Mouse (Mus musculus) stomach, embryonic 15.5 days (tissue): ENCODE data around the gene Glud1. TPM values are rescaled to one million over a fixed set of nuclear protein-coding genes. Genes with fewer than 3 reads are reported as not detected.

Source experiments
- polyA plus RNA-seq: library from polyadenylated mRNA; unstranded; fragments of >200 nt; fragmentation: Nextera tagmentation; extraction: Ambion mirVana; gene quantifications from 2 replicates; pipeline ENCODE4 v1.2.1, GENCODE M21; 2015

Glud1 gene
- polyA plus RNA-seq, 1 experiment from 2014 or later, result 86.0 TPM

Other genes with a start within 250 kb of the Glud1 start
- 27.8 and 40.7 TPM in 2 replicates for gene Anxa8, start 224.7 kb upstream of the Glud1 start, polyA plus RNA-seq
- not detected in 2 replicates for gene A630023A22Rik, start 208.0 kb upstream of the Glud1 start, polyA plus RNA-seq
- gene Npy4r, start 158.2 kb upstream of the Glud1 start, polyA plus RNA-seq, result 0.13 and 0.34 TPM in 2 replicates
- gene Gprin2, start 109.1 kb upstream of the Glud1 start, polyA plus RNA-seq, result 0.40 and 0.60 TPM in 2 replicates
- gene Syt15, start 91.1 kb upstream of the Glud1 start, polyA plus RNA-seq, result 0.92 and 0.93 TPM in 2 replicates
- gene Shld2, start 234 bp upstream of the Glud1 start, polyA plus RNA-seq, result 7.7 and 9.6 TPM in 2 replicates
- 1.8 and 8.3 TPM in 2 replicates for gene Fam25c, start 44.7 kb downstream of the Glud1 start, polyA plus RNA-seq
- 27.4 and 32.7 TPM in 2 replicates for gene Sncg, start 64.1 kb downstream of the Glud1 start, polyA plus RNA-seq
- 8.2 and 8.9 TPM in 2 replicates for gene Mmrn2, start 64.7 kb downstream of the Glud1 start, polyA plus RNA-seq
- 47.1 and 49.9 TPM in 2 replicates for gene Bmpr1a, start 192.6 kb downstream of the Glud1 start, polyA plus RNA-seq
- not detected in 2 replicates for gene 9230112D13Rik, start 212.1 kb downstream of the Glud1 start, polyA plus RNA-seq